Mouse (Mus musculus) midbrain, embryonic 14.5 days (tissue): Measurements from ENCODE around the gene Gm26602. TPM values are rescaled to one million over a fixed set of nuclear protein-coding genes. Genes with fewer than 3 reads are reported as not detected.
A peak's percentile ranks its signal among the peaks of the same experiment; 100 is the strongest.

Source experiments
- ATAC-seq: fragments of 200-750 bp; cut with Nextera tagmentation; 2 replicates; pipeline ENCODE4 v1.8.0; 2017; ENCODE audit warnings: moderate number of reproducible peaks, moderate library complexity; ENCODE audit not compliant: low FRiP score, low TSS enrichment
- DNase-seq: peaks from one replicate; pipeline ENCODE4 v3.0.0-alpha.2; 2015
- H3K27ac ChIP-seq: fragments of 300-500 bp; sonication (generic); replicated peaks from 2 replicates; pipeline ENCODE4 v1.5.1; 2014; ENCODE audit warnings: mild to moderate bottlenecking, low read depth, low read length, moderate library complexity
- H3K27me3 ChIP-seq: fragments of 300-500 bp; sonication (generic); 2 replicates; pipeline ENCODE4 v1.6.1; 2014; ENCODE audit warnings: low read length, control low read depth, mixed read lengths; ENCODE audit not compliant: control insufficient read depth, insufficient read depth
- H3K36me3 ChIP-seq: fragments of 300-500 bp; sonication (generic); 2 replicates; pipeline ENCODE4 v1.6.1; 2014; ENCODE audit warnings: low read length, control low read depth; ENCODE audit not compliant: control insufficient read depth, insufficient read depth
- H3K4me1 ChIP-seq: fragments of 300-500 bp; sonication (generic); 2 replicates; pipeline ENCODE4 v1.6.1; 2014; ENCODE audit warnings: mild to moderate bottlenecking, antibody characterized with exemption, low read length, control low read depth; ENCODE audit not compliant: control insufficient read depth, insufficient read depth
- H3K4me2 ChIP-seq: fragments of 300-500 bp; sonication (generic); 2 replicates; pipeline ENCODE4 v1.6.1; 2014; ENCODE audit warnings: mild to moderate bottlenecking, low read length, moderate library complexity
- H3K4me3 ChIP-seq: fragments of 300-500 bp; sonication (generic); replicated peaks from 2 replicates; pipeline ENCODE4 v1.5.1; 2014; ENCODE audit warnings: low read depth, low read length
- H3K9ac ChIP-seq: fragments of 300-500 bp; sonication (generic); replicated peaks from 2 replicates; pipeline ENCODE4 v1.6.1; 2014; ENCODE audit warnings: mild to moderate bottlenecking, low read length, moderate library complexity
- H3K9me3 ChIP-seq: fragments of 300-500 bp; sonication (generic); 2 replicates; pipeline ENCODE4 v1.6.1; 2016; ENCODE audit warnings: low read length, control low read depth, mixed read lengths; ENCODE audit not compliant: control insufficient read depth
- WGBS: fragments of 180-500 bp; shearing (Covaris S2); extraction: QIAGEN DNeasy Blood & Tissue Kit; methylation state at CpG from one replicate; pipeline ENCODE4 v1.1.7; 2014; 5-methylcytosine and 5-hydroxymethylcytosine counted together
- polyA plus RNA-seq: library from polyadenylated mRNA; unstranded; fragments of >200 nt; fragmentation: Nextera tagmentation; extraction: Ambion mirVana; gene quantifications from 2 replicates; pipeline ENCODE4 v1.2.1, GENCODE M21; 2014

The Gm26602 gene
- polyA plus RNA-seq = 3.5 and 8.6 TPM in 2 replicates

- peak within 1 kb of the TSS; percentile 82; the same call in 1 of the 2 replicates for H3K9ac ChIP-seq
- no peaks in the 10 kb centered on the region for H3K27me3 ChIP-seq
- ATAC-seq (no peak), DNase-seq (no peak)
- no peaks in the 10 kb centered on the region for H3K9me3 ChIP-seq
- H3K4me3 ChIP-seq = 0 out of 2 replicates have a peak within 1 kb of the TSS, but pooled peaks have one; percentile 58
- no peak within 1 kb of the TSS; the same call in 1 of the 2 replicates for H3K4me2 ChIP-seq
- H3K27ac ChIP-seq = peak within 1 kb of the TSS; percentile 97
- H3K4me1 ChIP-seq = peaks cover 19% of the 10 kb centered on the region
- peaks cover 35% of the 10 kb centered on the region for H3K36me3 ChIP-seq
- 96% methylated on average over 4 of the region's 4 CpGs for WGBS
Measured at GRCm38 (mm10) chr10:79910556-79910955, at the start of gene Gm26602. TSS of gene Gm26602 (plus strand) at chr10:79910856.

GRCm38 (mm10) chr10:79861230-79862048, 49.2 kb upstream of the Gm26602 start:
- Histone ChIP-seq H3K27ac (0 out of 2 replicates have a peak overlapping the region, but pooled peaks have one; percentile 5), H3K4me1 (peaks cover 21% of the 10 kb centered on the region), H3K36me3 (peaks cover 88% of the 10 kb centered on the region), H3K9ac (no peak overlapping the region), H3K4me3 (no peak overlapping the region), H3K4me2 (no peak overlapping the region), H3K27me3 (no peaks in the 10 kb centered on the region), H3K9me3 (no peaks in the 10 kb centered on the region)
- 78% methylated on average over 25 of the region's 25 CpGs for WGBS
- ATAC-seq = no peak
- DNase-seq = no peak

GRCm38 (mm10) chr10:79862049-79862788, 48.4 kb upstream of the Gm26602 start:
- ATAC-seq = no peak
- Histone ChIP-seq H3K4me2 (no peak overlapping the region), H3K36me3 (peaks cover 90% of the 10 kb centered on the region), H3K9ac (no peak overlapping the region), H3K9me3 (no peaks in the 10 kb centered on the region), H3K27ac (0 out of 2 replicates have a peak overlapping the region, but pooled peaks have one; percentile 32), H3K4me3 (no peak overlapping the region), H3K27me3 (no peaks in the 10 kb centered on the region), H3K4me1 (peaks cover 14% of the 10 kb centered on the region)
- WGBS = 84% methylated on average over 23 of the region's 23 CpGs
- no peak for DNase-seq

DNA sequence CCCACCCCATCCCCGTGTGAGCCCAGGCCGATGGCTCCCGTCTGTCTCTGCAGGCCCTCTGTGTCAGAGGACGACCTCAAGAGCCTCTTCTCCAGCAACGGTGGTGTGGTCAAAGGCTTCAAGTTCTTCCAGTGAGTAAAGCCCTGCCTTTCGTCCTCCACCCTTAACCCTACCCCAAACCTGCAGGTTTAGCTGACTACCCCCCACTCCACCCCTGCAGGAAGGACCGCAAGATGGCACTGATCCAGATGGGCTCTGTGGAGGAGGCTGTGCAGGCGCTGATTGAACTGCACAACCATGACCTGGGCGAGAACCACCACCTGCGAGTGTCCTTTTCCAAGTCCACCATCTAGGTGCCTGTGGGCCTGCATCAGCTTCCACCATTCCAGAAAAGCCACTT, 47.7 kb upstream of the Gm26602 start:
- no peak overlapping the region for H3K4me2 ChIP-seq
- no peak overlapping the region for H3K4me3 ChIP-seq
- 78% methylated on average over 10 of the region's 10 CpGs for WGBS
- no peak for DNase-seq
- H3K36me3 ChIP-seq = peaks cover 89% of the 10 kb centered on the region
- no peak overlapping the region for H3K27ac ChIP-seq
- no peaks in the 10 kb centered on the region for H3K9me3 ChIP-seq
- no peak for ATAC-seq
- no peaks in the 10 kb centered on the region for H3K27me3 ChIP-seq
- no peak overlapping the region for H3K9ac ChIP-seq
- peaks cover 6% of the 10 kb centered on the region; the same call in 1 of the 2 replicates for H3K4me1 ChIP-seq

DNA sequence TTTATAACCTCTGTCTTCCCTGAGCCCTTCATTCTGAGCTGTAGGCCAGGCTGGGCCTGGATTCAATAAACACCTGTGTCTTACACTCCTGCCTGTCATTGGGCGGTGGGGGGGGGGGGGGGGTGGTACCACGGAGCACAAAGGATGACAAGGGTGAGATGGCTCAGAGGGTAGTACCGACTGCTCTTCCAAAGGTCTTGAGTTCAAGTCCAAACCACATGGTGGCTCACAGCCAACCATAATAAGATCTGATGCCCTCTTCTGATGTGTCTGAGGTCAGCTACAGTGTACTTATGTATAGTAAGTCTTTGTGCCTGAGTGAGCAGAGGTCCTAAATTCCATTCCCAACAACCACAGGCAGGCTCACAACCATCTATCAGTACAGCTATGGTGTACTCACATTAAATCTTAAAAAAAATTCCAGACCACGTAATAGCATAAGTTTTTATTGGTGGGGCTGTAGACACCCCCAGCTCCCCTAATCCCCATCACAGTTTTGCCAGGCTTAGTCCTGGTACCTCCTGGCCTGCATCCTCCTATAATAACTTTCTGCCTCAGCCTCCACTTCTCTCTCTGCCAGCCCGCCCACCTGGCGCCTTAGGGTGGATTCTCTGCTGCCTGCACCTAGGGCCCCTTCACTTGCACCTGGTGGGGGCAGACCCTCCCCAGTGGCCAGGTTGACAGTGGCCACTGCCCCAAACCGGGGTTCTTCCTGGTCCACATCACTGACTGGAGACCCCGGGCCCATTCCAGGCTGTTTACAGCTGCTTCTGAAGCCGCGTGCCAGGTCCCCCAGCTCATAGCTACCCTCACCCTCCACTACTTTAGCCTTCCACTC, 46.1 kb upstream of the Gm26602 start:
- no peaks in the 10 kb centered on the region for H3K27me3 ChIP-seq
- H3K4me2 ChIP-seq = no peak overlapping the region
- H3K9me3 ChIP-seq = no peaks in the 10 kb centered on the region
- ATAC-seq (no peak), DNase-seq (no peak)
- H3K36me3 ChIP-seq = peaks cover 83% of the 10 kb centered on the region
- 0 out of 2 replicates have a peak, but pooled peaks cover 5% of the 10 kb centered on the region for H3K4me1 ChIP-seq
- WGBS = 61% methylated on average over 10 of the region's 10 CpGs
- no peak overlapping the region; the same call in 1 of the 2 replicates for H3K9ac ChIP-seq
- H3K4me3 ChIP-seq = no peak overlapping the region
- H3K27ac ChIP-seq = peak overlapping the region; percentile 41; the same call in 1 of the 2 replicates

- DNase-seq (no peak), ATAC-seq (0 out of 2 replicates have a peak, but pooled peaks have one; percentile 14)
- Histone ChIP-seq H3K36me3 (peaks cover 83% of the 10 kb centered on the region), H3K4me2 (no peak overlapping the region), H3K9me3 (no peaks in the 10 kb centered on the region), H3K27me3 (no peaks in the 10 kb centered on the region), H3K9ac (no peak overlapping the region; the same call in 1 of the 2 replicates), H3K4me1 (0 out of 2 replicates have a peak, but pooled peaks cover 5% of the 10 kb centered on the region), H3K27ac (peak overlapping the region; percentile 41; the same call in 1 of the 2 replicates), H3K4me3 (no peak overlapping the region)
- 62% methylated on average over 12 of the region's 12 CpGs for WGBS
Measured at GRCm38 (mm10) chr10:79865189-79865601, 45.5 kb upstream of the Gm26602 start.

GRCm38 (mm10) chr10:79865801-79866295, 44.8 kb upstream of the Gm26602 start:
- H3K27me3 ChIP-seq = no peaks in the 10 kb centered on the region
- peaks cover 81% of the 10 kb centered on the region for H3K36me3 ChIP-seq
- H3K4me3 ChIP-seq = no peak overlapping the region
- H3K27ac ChIP-seq = 0 out of 2 replicates have a peak overlapping the region, but pooled peaks have one; percentile 13
- WGBS = 69% methylated on average over 19 of the region's 19 CpGs
- no peak overlapping the region; the same call in 1 of the 2 replicates for H3K9ac ChIP-seq
- no peak overlapping the region for H3K4me2 ChIP-seq
- H3K9me3 ChIP-seq = no peaks in the 10 kb centered on the region
- DNase-seq = no peak
- no peak for ATAC-seq
- H3K4me1 ChIP-seq = 0 out of 2 replicates have a peak, but pooled peaks cover 5% of the 10 kb centered on the region

DNA sequence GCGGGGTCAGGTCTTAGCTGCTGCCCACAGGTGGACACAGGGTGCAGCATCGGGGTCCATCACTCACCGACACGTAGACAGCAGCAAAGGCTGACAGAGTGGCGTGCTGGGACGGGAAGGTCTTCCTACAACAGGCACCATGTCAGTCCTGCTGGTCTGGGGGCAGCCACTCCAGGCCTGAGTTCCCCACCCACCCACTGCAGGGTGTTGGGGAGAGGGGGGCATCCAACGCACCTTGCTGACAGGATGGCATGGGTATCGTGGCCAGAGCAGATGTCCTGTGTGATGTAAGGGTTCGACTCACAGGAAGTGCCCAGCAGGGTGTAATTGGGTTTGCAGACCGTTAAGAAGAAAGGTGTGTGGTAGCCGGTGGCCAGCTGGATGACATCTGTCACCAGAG, 44.1 kb upstream of the Gm26602 start:
- Histone ChIP-seq H3K27me3 (no peaks in the 10 kb centered on the region), H3K9ac (no peak overlapping the region), H3K4me3 (no peak overlapping the region), H3K9me3 (no peaks in the 10 kb centered on the region), H3K36me3 (peaks cover 80% of the 10 kb centered on the region), H3K27ac (no peak overlapping the region), H3K4me2 (no peak overlapping the region), H3K4me1 (peaks cover 7% of the 10 kb centered on the region; the same call in 1 of the 2 replicates)
- WGBS = 84% methylated on average over 11 of the region's 11 CpGs
- no peak for ATAC-seq
- no peak for DNase-seq
